Mouse (Mus musculus): ENCODE data around the gene Shisa9. TPM values are rescaled to one million over a fixed set of nuclear protein-coding genes. Genes with fewer than 3 reads are reported as not detected.

The Shisa9 gene
- polyA plus RNA-seq, 1 experiment = 0.23 TPM

DNA sequence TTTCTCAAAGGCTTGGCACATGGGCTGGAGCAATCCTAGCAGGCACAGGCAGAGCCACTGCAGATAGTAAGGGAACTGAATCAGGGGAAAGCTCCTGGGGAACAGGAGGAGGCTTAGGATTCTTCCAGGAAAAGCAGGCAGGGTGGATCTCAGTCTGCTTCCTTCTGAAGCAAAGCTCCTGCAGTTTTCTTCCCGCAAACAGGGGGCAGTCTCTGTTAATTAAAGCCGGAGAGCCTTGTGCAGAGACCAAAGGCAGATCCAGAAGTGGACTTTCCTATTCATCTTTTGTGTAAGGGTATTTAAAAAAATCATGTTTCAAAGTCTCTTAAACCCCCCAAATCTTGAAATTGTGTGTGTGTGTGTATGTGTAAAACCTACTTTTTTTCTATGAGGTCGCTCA lies 3.1 kb upstream of the Shisa9 start:
- no peak overlapping the region for H3K4me3 ChIP-seq (ENCODE audit: control insufficient read depth, low read depth, low read length)
- H3K27me3 ChIP-seq (ENCODE audit: control insufficient read depth, insufficient read depth, low read length) = no peaks in the 10 kb centered on the region
- H3K4me1 ChIP-seq (ENCODE audit: control insufficient read depth, insufficient read depth, low read length) = peaks cover 7% of the 10 kb centered on the region
- no peak overlapping the region for H3K27ac ChIP-seq (ENCODE audit: control insufficient read depth, insufficient read depth, low read depth, low read length)
- no peaks in the 10 kb centered on the region for H3K36me3 ChIP-seq (ENCODE audit: control insufficient read depth, insufficient read depth, low read length)
- TF ChIP-seq CTCF (IDR thresholded peaks at IDR 0.05; ENCODE audit: control insufficient read depth, insufficient read depth, insufficient replicate concordance, low read depth, low read length) (no peak), POLR2A (IDR thresholded peaks at IDR 0.05; ENCODE audit: control insufficient read depth, low read depth, low read length) (no peak)

DNA sequence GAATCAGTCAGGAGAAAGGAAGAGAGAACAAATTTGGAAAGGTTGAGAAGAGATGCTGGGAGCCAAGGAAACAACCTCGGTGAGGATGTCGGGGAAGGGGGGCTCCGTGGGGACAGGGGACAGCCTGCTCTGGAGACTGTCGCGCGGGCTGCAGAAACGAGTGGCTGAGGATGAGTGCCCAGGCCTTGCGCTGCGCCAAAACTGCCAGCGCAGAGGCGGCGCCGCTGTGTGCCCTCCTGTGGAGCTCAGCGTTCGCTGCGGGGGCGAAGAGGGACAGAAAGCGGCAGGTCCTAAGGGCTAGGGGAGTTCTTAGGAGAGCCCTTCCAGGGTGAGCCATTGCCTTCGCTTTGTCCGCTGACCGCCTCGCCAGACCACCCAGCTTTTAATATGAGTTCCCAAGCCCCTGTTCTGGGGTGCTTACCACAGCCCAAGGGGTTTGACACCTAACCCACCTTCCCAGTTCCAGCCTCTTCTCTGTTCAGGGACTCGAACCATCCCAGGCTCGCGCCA lies 752 bp upstream of the Shisa9 start:
- Histone ChIP-seq H3K27me3 (ENCODE audit: control insufficient read depth, insufficient read depth, low read length) (no peaks in the 10 kb centered on the region), H3K27ac (ENCODE audit: control insufficient read depth, insufficient read depth, low read depth, low read length) (no peak overlapping the region)

GRCm38 (mm10) chr16:11984271-11984791 lies 418 bp downstream of the Shisa9 start:
- no peaks in the 10 kb centered on the region for H3K36me3 ChIP-seq (ENCODE audit: control insufficient read depth, insufficient read depth, low read length)
- H3K4me1 ChIP-seq (ENCODE audit: control insufficient read depth, insufficient read depth, low read length) = peaks cover 7% of the 10 kb centered on the region
- H3K27me3 ChIP-seq (ENCODE audit: control insufficient read depth, insufficient read depth, low read length) = no peaks in the 10 kb centered on the region
- peak overlapping the region; percentile 41 for H3K4me3 ChIP-seq (ENCODE audit: control insufficient read depth, low read depth, low read length)
- no peak overlapping the region for H3K27ac ChIP-seq (ENCODE audit: control insufficient read depth, insufficient read depth, low read depth, low read length)
- TF ChIP-seq CTCF (IDR thresholded peaks at IDR 0.05; ENCODE audit: control insufficient read depth, insufficient read depth, insufficient replicate concordance, low read depth, low read length) (no peak), POLR2A (IDR thresholded peaks at IDR 0.05; ENCODE audit: control insufficient read depth, low read depth, low read length) (no peak)

More for the DNA sequence above, 752 bp upstream of the Shisa9 start:
- Histone ChIP-seq H3K4me1 (ENCODE audit: control insufficient read depth, insufficient read depth, low read length) (peaks cover 7% of the 10 kb centered on the region), H3K36me3 (ENCODE audit: control insufficient read depth, insufficient read depth, low read length) (no peaks in the 10 kb centered on the region), H3K4me3 (ENCODE audit: control insufficient read depth, low read depth, low read length) (no peak overlapping the region)
- no peak for TF ChIP-seq CTCF (IDR thresholded peaks at IDR 0.05; ENCODE audit: control insufficient read depth, insufficient read depth, insufficient replicate concordance, low read depth, low read length)
- no peak for TF ChIP-seq POLR2A (IDR thresholded peaks at IDR 0.05; ENCODE audit: control insufficient read depth, low read depth, low read length)

GRCm38 (mm10) chr16:11987056-11987455 lies 3.1 kb downstream of the Shisa9 start:
- H3K4me1 ChIP-seq (ENCODE audit: control insufficient read depth, insufficient read depth, low read length) = peaks cover 7% of the 10 kb centered on the region
- no peak for TF ChIP-seq CTCF (IDR thresholded peaks at IDR 0.05; ENCODE audit: control insufficient read depth, insufficient read depth, insufficient replicate concordance, low read depth, low read length)
- no peak for TF ChIP-seq POLR2A (IDR thresholded peaks at IDR 0.05; ENCODE audit: control insufficient read depth, low read depth, low read length)
- no peak overlapping the region for H3K27ac ChIP-seq (ENCODE audit: control insufficient read depth, insufficient read depth, low read depth, low read length)
- no peak overlapping the region for H3K4me3 ChIP-seq (ENCODE audit: control insufficient read depth, low read depth, low read length)
- no peaks in the 10 kb centered on the region for H3K27me3 ChIP-seq (ENCODE audit: control insufficient read depth, insufficient read depth, low read length)
- H3K36me3 ChIP-seq (ENCODE audit: control insufficient read depth, insufficient read depth, low read length) = no peaks in the 10 kb centered on the region

DNA sequence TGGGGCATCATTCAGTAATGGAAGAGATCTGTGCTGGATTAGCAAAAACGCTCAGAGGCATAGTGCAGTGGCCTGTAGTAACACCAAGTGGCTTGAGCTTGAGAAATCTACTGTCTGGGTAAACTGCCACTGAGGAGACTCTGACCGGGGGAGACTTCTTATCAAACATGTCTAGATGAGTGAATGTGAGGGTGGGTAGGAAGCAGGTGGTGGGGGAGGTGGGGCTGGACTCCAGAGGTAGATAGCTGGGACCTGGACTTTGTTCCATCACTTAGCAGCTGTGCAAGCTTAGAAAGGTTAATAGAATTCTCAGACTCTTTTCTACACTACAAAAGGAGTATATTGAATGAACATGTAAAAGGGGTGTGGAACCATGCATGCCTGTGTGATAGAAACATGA lies 21.3 kb downstream of the Shisa9 start:
- Histone ChIP-seq H3K27ac (ENCODE audit: control insufficient read depth, insufficient read depth, low read depth, low read length) (no peak overlapping the region), H3K36me3 (ENCODE audit: control insufficient read depth, insufficient read depth, low read length) (no peaks in the 10 kb centered on the region), H3K4me1 (ENCODE audit: control insufficient read depth, insufficient read depth, low read length) (peaks cover 2% of the 10 kb centered on the region; the same call in 1 of the 2 replicates), H3K4me3 (ENCODE audit: control insufficient read depth, low read depth, low read length) (no peak overlapping the region), H3K27me3 (ENCODE audit: control insufficient read depth, insufficient read depth, low read length) (no peaks in the 10 kb centered on the region)
- no peak for TF ChIP-seq CTCF (IDR thresholded peaks at IDR 0.05; ENCODE audit: control insufficient read depth, insufficient read depth, insufficient replicate concordance, low read depth, low read length)
- no peak for TF ChIP-seq POLR2A (IDR thresholded peaks at IDR 0.05; ENCODE audit: control insufficient read depth, low read depth, low read length)

DNA sequence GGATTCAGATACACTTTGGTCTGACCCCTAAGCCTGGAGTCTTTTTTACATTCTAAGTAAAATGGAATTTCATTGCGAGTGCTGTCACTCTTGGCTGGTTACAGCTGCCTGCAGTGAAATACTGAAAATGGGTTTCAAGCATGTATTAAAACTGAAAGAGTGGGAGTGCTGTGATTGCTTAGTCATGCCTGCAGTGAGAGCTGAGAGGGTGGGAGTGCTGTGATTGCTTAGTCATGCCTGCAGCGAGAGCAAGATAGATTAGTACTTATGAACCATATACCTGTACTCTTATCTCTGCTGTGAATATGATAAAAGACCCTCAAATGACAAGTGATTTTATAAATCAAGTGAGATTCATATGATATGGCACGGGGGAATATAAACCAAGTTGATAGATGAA lies 26.2 kb downstream of the Shisa9 start:
- Histone ChIP-seq H3K4me1 (ENCODE audit: control insufficient read depth, insufficient read depth, low read length) (no peaks in the 10 kb centered on the region), H3K27me3 (ENCODE audit: control insufficient read depth, insufficient read depth, low read length) (no peaks in the 10 kb centered on the region), H3K27ac (ENCODE audit: control insufficient read depth, insufficient read depth, low read depth, low read length) (no peak overlapping the region), H3K36me3 (ENCODE audit: control insufficient read depth, insufficient read depth, low read length) (no peaks in the 10 kb centered on the region), H3K4me3 (ENCODE audit: control insufficient read depth, low read depth, low read length) (no peak overlapping the region)
- TF ChIP-seq CTCF (IDR thresholded peaks at IDR 0.05; ENCODE audit: control insufficient read depth, insufficient read depth, insufficient replicate concordance, low read depth, low read length) (no peak), POLR2A (IDR thresholded peaks at IDR 0.05; ENCODE audit: control insufficient read depth, low read depth, low read length) (no peak)

DNA sequence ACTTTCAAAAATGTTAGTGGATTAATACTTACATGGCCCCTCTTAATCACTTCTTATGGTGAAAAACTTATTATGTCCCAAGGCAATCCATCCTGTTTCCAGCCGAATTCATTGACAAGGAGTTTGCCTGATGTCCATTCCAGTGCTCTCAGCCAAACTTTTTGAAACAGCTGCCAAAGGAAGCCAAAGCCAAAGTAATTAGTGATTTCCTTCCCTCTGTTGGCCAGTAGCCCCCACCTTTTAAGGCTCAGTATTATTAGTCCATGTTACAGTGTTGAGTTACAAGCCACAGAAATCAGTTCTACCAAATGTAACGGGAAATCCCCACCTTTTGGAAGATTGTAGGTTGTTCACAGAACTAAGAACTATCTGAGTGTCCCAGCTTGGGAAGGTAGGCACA lies 28.8 kb downstream of the Shisa9 start:
- no peak overlapping the region for H3K4me3 ChIP-seq (ENCODE audit: control insufficient read depth, low read depth, low read length)

More for the DNA sequence above, 28.8 kb downstream of the Shisa9 start:
- TF ChIP-seq CTCF (IDR thresholded peaks at IDR 0.05; ENCODE audit: control insufficient read depth, insufficient read depth, insufficient replicate concordance, low read depth, low read length) = no peak
- no peak for TF ChIP-seq POLR2A (IDR thresholded peaks at IDR 0.05; ENCODE audit: control insufficient read depth, low read depth, low read length)
- Histone ChIP-seq H3K27ac (ENCODE audit: control insufficient read depth, insufficient read depth, low read depth, low read length) (no peak overlapping the region), H3K27me3 (ENCODE audit: control insufficient read depth, insufficient read depth, low read length) (no peaks in the 10 kb centered on the region), H3K36me3 (ENCODE audit: control insufficient read depth, insufficient read depth, low read length) (no peaks in the 10 kb centered on the region), H3K4me1 (ENCODE audit: control insufficient read depth, insufficient read depth, low read length) (no peaks in the 10 kb centered on the region)

All from testis, adult 2 months (tissue).